Mouse (Mus musculus): ENCODE measurements at regions not wholly inside any gene's neighbourhood (a gene's known extent, or its start where the extent isn't known, plus 50 kb on each side); places are given as distances from the start of the nearest gene placed in this dataset.
A peak's percentile ranks its signal among the peaks of the same experiment; 100 is the strongest.

DNA sequence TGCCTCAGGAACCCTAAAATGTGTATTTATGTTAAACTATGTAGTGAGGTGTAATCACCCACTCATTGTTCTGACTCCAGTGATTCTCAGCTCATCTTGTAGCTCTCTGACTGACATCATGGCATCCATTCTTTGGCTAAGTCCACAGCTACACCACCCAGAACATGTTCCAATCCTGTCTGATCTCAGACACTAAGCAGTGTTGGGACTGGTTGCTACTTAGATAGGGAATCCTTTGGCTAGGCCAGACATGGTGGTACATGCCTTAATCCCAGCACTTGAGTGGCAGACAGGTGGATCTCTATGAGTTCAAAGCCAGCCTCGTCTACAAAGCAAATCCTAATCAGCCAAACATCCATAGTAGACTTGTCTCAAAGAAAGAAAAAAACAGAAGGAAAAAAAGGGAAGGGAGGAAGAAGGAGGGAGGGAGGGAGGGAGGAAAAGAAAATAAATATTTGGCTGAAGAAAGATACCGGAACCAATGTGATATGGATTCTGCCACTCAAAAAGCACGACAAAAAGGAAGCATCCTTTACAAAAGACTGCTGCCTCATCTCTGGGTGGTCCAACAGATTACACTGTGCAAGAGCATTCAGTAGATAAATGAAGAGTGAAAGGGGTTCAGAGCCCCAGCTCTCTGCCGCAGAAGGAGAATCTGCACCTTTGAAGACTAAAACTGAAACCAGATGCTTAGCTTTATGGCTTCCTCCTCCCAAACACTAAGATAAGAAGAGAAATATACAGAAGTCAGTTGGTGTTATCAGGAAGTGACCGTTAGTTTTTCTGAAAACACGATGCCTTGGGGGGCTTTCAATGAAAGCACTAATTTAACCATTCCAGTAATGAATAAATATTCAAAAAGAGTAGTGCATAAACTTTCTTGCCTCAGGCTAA lies 51.5 kb upstream of the Med13 start:
- no peak overlapping the region for H3K27ac ChIP-seq (ENCODE audit: low read length)
- no peak overlapping the region for H3K9ac ChIP-seq (ENCODE audit: low read length)
- 35% methylated on average over 6 of the region's 6 CpGs for WGBS
- H3K27me3 ChIP-seq (ENCODE audit: control insufficient read depth, insufficient read depth, low read length) = no peaks in the 10 kb centered on the region
- no peak overlapping the region for H3K4me2 ChIP-seq (ENCODE audit: low read depth, low read length)
- no peaks in the 10 kb centered on the region for H3K9me3 ChIP-seq (replicated peaks; ENCODE audit: control insufficient read depth, low read length)
- ATAC-seq (replicated peaks; ENCODE audit: extremely low read depth, insufficient read depth, low FRiP score) = no peak; the same call in 1 of the 2 replicates
- no peak overlapping the region for H3K4me3 ChIP-seq (ENCODE audit: low read length)
- no peaks in the 10 kb centered on the region for H3K4me1 ChIP-seq (ENCODE audit: control insufficient read depth, insufficient read depth, low read length)
- H3K36me3 ChIP-seq (ENCODE audit: control insufficient read depth, insufficient read depth) = no peaks in the 10 kb centered on the region

DNA sequence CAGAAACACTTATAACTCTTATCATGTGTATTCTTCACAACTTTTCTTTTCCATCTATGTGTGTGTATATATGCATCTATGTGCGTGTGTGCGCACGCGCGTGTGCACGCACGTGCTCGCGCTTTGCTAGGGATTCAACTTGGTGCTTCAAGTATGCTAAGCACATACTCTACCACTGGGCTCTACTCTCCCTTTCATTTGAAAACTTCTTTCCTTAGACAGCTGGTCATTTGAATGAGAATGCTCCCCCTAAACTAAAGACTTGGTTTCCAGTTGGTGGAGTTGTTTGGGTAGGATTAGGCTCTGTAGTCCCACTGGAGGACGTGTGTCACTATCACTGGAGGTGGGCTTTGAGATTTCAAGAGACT lies 52.2 kb upstream of the Med13 start:
- Histone ChIP-seq H3K4me1 (ENCODE audit: control insufficient read depth, insufficient read depth, low read length) (no peaks in the 10 kb centered on the region), H3K4me2 (ENCODE audit: low read depth, low read length) (no peak overlapping the region), H3K27ac (ENCODE audit: low read length) (no peak overlapping the region), H3K4me3 (ENCODE audit: low read length) (no peak overlapping the region), H3K9ac (ENCODE audit: low read length) (no peak overlapping the region), H3K36me3 (ENCODE audit: control insufficient read depth, insufficient read depth) (no peaks in the 10 kb centered on the region), H3K27me3 (ENCODE audit: control insufficient read depth, insufficient read depth, low read length) (no peaks in the 10 kb centered on the region), H3K9me3 (replicated peaks; ENCODE audit: control insufficient read depth, low read length) (no peaks in the 10 kb centered on the region)
- 90% methylated on average over 10 of the region's 10 CpGs for WGBS
- ATAC-seq (replicated peaks; ENCODE audit: extremely low read depth, insufficient read depth, low FRiP score) = no peak

DNA sequence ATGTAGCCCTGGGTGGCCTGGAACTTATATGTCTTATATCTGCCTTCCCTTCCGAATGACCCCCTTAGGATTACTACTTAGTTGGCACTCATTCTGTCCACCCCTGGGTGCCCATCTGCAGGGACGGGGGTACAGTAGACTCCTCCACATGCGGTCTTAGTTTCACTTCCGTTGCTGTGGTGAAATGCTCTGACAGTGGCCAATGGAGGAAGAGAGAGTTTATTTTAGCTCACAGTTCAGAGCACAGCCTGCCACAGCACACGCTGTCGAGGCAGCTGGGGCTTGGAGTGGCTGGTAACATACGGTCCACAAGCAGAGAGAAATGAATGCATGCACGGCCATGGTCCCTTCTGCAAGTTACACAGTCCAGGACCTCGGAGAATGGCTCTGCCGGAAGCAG lies 53.1 kb upstream of the Med13 start:
- Histone ChIP-seq H3K27ac (ENCODE audit: low read length) (no peak overlapping the region), H3K4me1 (ENCODE audit: control insufficient read depth, insufficient read depth, low read length) (no peaks in the 10 kb centered on the region), H3K27me3 (ENCODE audit: control insufficient read depth, insufficient read depth, low read length) (no peaks in the 10 kb centered on the region), H3K4me2 (ENCODE audit: low read depth, low read length) (no peak overlapping the region), H3K4me3 (ENCODE audit: low read length) (no peak overlapping the region), H3K9me3 (replicated peaks; ENCODE audit: control insufficient read depth, low read length) (no peaks in the 10 kb centered on the region), H3K36me3 (ENCODE audit: control insufficient read depth, insufficient read depth) (no peaks in the 10 kb centered on the region), H3K9ac (ENCODE audit: low read length) (no peak overlapping the region)
- no peak for ATAC-seq (replicated peaks; ENCODE audit: extremely low read depth, insufficient read depth, low FRiP score)
- WGBS = 76% methylated on average over 10 of the region's 10 CpGs

GRCm38 (mm10) chr11:86412772-86413390 lies 55.5 kb upstream of the Med13 start:
- Histone ChIP-seq H3K4me2 (ENCODE audit: low read depth, low read length) (no peak overlapping the region), H3K4me1 (ENCODE audit: control insufficient read depth, insufficient read depth, low read length) (no peaks in the 10 kb centered on the region), H3K4me3 (ENCODE audit: low read length) (no peak overlapping the region), H3K27me3 (ENCODE audit: control insufficient read depth, insufficient read depth, low read length) (no peaks in the 10 kb centered on the region), H3K9ac (ENCODE audit: low read length) (no peak overlapping the region), H3K36me3 (ENCODE audit: control insufficient read depth, insufficient read depth) (no peaks in the 10 kb centered on the region), H3K27ac (ENCODE audit: low read length) (no peak overlapping the region), H3K9me3 (replicated peaks; ENCODE audit: control insufficient read depth, low read length) (no peaks in the 10 kb centered on the region)
- ATAC-seq (replicated peaks; ENCODE audit: extremely low read depth, insufficient read depth, low FRiP score) = no peak
- WGBS = 59% methylated on average over 13 of the region's 13 CpGs

DNA sequence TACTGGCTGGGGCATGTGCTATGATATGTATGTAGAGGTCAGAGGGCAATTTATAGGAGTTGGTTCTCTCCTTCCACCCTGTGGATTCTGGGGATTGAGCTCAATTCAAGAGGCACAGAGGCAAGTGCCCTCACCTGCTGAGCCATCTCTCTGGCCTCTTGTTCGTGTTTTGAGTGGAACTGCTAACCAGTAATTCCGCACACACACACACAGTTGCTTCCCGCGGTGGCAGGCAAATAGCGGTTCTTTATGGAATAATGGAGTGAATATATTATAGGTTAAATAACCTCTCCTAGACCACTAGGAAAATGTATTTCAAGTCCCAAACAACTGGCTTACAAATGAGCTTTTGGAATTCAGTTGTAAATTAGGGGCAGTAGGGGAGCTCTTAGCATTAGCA lies 59.1 kb upstream of the Med13 start:
- Histone ChIP-seq H3K4me1 (ENCODE audit: control insufficient read depth, insufficient read depth, low read length) (no peaks in the 10 kb centered on the region), H3K27me3 (ENCODE audit: control insufficient read depth, insufficient read depth, low read length) (no peaks in the 10 kb centered on the region), H3K9me3 (replicated peaks; ENCODE audit: control insufficient read depth, low read length) (no peaks in the 10 kb centered on the region; the same call in 1 of the 2 replicates), H3K4me2 (ENCODE audit: low read depth, low read length) (no peak overlapping the region), H3K27ac (ENCODE audit: low read length) (no peak overlapping the region), H3K9ac (ENCODE audit: low read length) (no peak overlapping the region), H3K36me3 (ENCODE audit: control insufficient read depth, insufficient read depth) (no peaks in the 10 kb centered on the region), H3K4me3 (ENCODE audit: low read length) (no peak overlapping the region)
- no peak for ATAC-seq (replicated peaks; ENCODE audit: extremely low read depth, insufficient read depth, low FRiP score)
- 73% methylated on average over 5 of the region's 5 CpGs for WGBS

DNA sequence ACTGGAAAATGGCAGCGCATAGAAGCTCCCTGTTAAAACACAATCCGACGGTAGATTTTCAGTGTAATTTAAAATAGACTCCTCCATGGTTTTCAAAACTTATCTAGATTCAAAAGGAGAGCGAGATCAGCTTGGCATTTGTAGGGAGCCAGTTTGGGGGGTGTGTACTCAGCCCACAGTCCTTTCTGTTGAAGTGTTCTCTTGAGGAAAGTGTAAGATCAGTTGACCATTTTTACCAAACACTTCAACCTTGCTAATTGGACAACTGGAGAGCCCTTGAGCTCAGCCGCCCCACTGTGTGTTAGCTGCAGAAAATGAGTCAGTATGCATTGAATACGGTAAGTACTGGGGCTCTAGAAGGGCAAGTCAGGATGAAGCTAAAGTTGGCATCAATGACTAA lies 59.8 kb upstream of the Med13 start:
- Histone ChIP-seq H3K9ac (ENCODE audit: low read length) (no peak overlapping the region), H3K27ac (ENCODE audit: low read length) (no peak overlapping the region), H3K36me3 (ENCODE audit: control insufficient read depth, insufficient read depth) (no peaks in the 10 kb centered on the region), H3K9me3 (replicated peaks; ENCODE audit: control insufficient read depth, low read length) (no peaks in the 10 kb centered on the region; the same call in 1 of the 2 replicates), H3K27me3 (ENCODE audit: control insufficient read depth, insufficient read depth, low read length) (no peaks in the 10 kb centered on the region), H3K4me2 (ENCODE audit: low read depth, low read length) (no peak overlapping the region), H3K4me1 (ENCODE audit: control insufficient read depth, insufficient read depth, low read length) (no peaks in the 10 kb centered on the region), H3K4me3 (ENCODE audit: low read length) (no peak overlapping the region)
- WGBS = 67% methylated on average over 6 of the region's 6 CpGs
- ATAC-seq (replicated peaks; ENCODE audit: extremely low read depth, insufficient read depth, low FRiP score) = no peak

DNA sequence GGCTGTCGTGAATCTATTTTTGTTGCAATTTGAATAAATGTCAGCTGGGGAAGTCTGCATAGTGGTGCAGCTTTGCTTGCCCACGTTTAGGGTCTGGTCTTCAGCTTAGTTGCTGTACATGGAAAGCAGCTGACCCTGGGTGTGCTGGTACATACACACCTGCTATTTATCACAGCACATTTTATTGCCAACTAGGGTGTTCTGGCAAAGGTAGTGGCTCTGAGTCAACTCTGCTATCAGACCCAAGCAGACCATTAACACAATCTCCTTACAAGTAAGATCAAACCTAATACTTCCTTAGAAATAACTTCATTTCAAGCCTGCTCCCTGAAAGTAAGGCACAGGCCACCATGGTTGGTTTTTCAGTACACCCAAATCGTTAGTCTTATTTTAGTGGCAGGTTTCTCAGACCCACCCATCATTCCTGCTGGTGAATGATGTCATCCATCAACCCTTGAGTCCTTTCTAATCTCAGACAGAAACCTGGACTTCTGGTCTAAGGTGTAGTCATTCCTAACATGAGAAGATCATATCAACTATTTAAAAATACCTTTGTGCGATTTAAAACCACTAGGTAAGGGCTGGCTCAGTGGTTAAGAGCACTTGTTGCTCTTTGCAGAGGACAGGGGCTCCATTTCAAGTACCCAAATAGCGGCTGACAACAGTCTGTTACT lies 62.5 kb upstream of the Med13 start:
- H3K9me3 ChIP-seq (replicated peaks; ENCODE audit: control insufficient read depth, low read length) = no peaks in the 10 kb centered on the region; the same call in 1 of the 2 replicates
- no peak overlapping the region for H3K4me3 ChIP-seq (ENCODE audit: low read length)
- 65% methylated on average over 5 of the region's 5 CpGs for WGBS
- ATAC-seq (replicated peaks; ENCODE audit: extremely low read depth, insufficient read depth, low FRiP score) = no peak
- H3K27me3 ChIP-seq (ENCODE audit: control insufficient read depth, insufficient read depth, low read length) = no peaks in the 10 kb centered on the region
- no peaks in the 10 kb centered on the region for H3K4me1 ChIP-seq (ENCODE audit: control insufficient read depth, insufficient read depth, low read length)
- no peak overlapping the region for H3K27ac ChIP-seq (ENCODE audit: low read length)
- no peaks in the 10 kb centered on the region for H3K36me3 ChIP-seq (ENCODE audit: control insufficient read depth, insufficient read depth)
- H3K4me2 ChIP-seq (ENCODE audit: low read depth, low read length) = no peak overlapping the region
- H3K9ac ChIP-seq (ENCODE audit: low read length) = no peak overlapping the region

DNA sequence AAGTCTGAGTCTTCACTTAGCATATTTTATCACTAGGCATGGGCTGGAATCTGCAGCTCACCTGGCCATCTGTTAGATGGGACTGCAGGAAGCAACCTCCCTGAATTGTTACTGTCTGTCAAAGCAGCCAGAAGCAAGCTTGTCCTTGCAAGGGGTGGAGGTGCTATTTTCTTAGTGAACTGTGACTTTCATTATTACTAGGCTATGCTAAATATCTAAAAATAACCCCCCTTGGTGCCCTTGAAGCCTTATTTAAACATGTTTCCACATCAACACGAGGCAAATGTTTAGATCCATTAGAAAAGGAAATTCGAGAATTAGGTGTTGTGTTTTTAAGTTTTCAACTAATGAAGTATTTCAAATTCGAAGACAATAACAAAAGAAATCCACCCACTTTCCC lies 55.5 kb upstream of the Rnft1 start:
- H3K27me3 ChIP-seq (ENCODE audit: control insufficient read depth, insufficient read depth, low read length) = no peaks in the 10 kb centered on the region
- 31% methylated on average over 3 of the region's 3 CpGs for WGBS
- no peak overlapping the region for H3K4me3 ChIP-seq (ENCODE audit: low read length)
- H3K27ac ChIP-seq (ENCODE audit: low read length) = no peak overlapping the region
- H3K4me1 ChIP-seq (ENCODE audit: control insufficient read depth, insufficient read depth, low read length) = 0 out of 2 replicates have a peak, but pooled peaks cover 2% of the 10 kb centered on the region
- ATAC-seq (replicated peaks; ENCODE audit: extremely low read depth, insufficient read depth, low FRiP score) = no peak
- no peaks in the 10 kb centered on the region for H3K36me3 ChIP-seq (ENCODE audit: control insufficient read depth, insufficient read depth)
- H3K4me2 ChIP-seq (ENCODE audit: low read depth, low read length) = no peak overlapping the region
- no peaks in the 10 kb centered on the region for H3K9me3 ChIP-seq (replicated peaks; ENCODE audit: control insufficient read depth, low read length)
- 0 out of 2 replicates have a peak overlapping the region, but pooled peaks have one; percentile 12 for H3K9ac ChIP-seq (ENCODE audit: low read length)

GRCm38 (mm10) chr11:86430287-86430686 lies 54.2 kb upstream of the Rnft1 start:
- WGBS = 93% methylated on average over 2 of the region's 2 CpGs
- Histone ChIP-seq H3K27ac (ENCODE audit: low read length) (no peak overlapping the region), H3K27me3 (ENCODE audit: control insufficient read depth, insufficient read depth, low read length) (no peaks in the 10 kb centered on the region), H3K4me1 (ENCODE audit: control insufficient read depth, insufficient read depth, low read length) (0 out of 2 replicates have a peak, but pooled peaks cover 2% of the 10 kb centered on the region), H3K9me3 (replicated peaks; ENCODE audit: control insufficient read depth, low read length) (no peaks in the 10 kb centered on the region), H3K4me3 (ENCODE audit: low read length) (no peak overlapping the region), H3K9ac (ENCODE audit: low read length) (no peak overlapping the region), H3K36me3 (ENCODE audit: control insufficient read depth, insufficient read depth) (no peaks in the 10 kb centered on the region), H3K4me2 (ENCODE audit: low read depth, low read length) (no peak overlapping the region)
- no peak for ATAC-seq (replicated peaks; ENCODE audit: extremely low read depth, insufficient read depth, low FRiP score)
